Mouse (Mus musculus) intestine, embryonic 14.5 days (tissue): ENCODE measurements around the gene Cc2d2b. TPM values are rescaled to one million over a fixed set of nuclear protein-coding genes. Genes with fewer than 3 reads are reported as not detected.

Source experiments
- ATAC-seq: fragments of 200-750 bp; cut with Nextera tagmentation; replicated peaks from 2 replicates; pipeline ENCODE4 v1.8.0; 2017; ENCODE audit warnings: low read depth, moderate number of reproducible peaks, moderate TSS enrichment, moderate library complexity; ENCODE audit not compliant: low FRiP score, low TSS enrichment
- DNase-seq: peaks from one replicate; pipeline ENCODE4 v3.0.0-alpha.2; 2018; ENCODE audit warnings: low spot score
- H3K27ac ChIP-seq: fragments of 300-500 bp; sonication (generic); 2 replicates; pipeline ENCODE4 v1.5.1; 2014; ENCODE audit warnings: low read depth, mild to moderate bottlenecking, control low read depth
- H3K27me3 ChIP-seq: fragments of 300-500 bp; sonication (generic); replicated peaks from 2 replicates; pipeline ENCODE4 v1.6.1; 2014; ENCODE audit warnings: low read length, control low read depth; ENCODE audit not compliant: control insufficient read depth, insufficient read depth
- H3K36me3 ChIP-seq: fragments of 300-500 bp; sonication (generic); 2 replicates; pipeline ENCODE4 v1.6.1; 2014; ENCODE audit warnings: low read length, control low read depth; ENCODE audit not compliant: control insufficient read depth, insufficient read depth
- H3K4me1 ChIP-seq: fragments of 300-500 bp; sonication (generic); replicated peaks from 2 replicates; pipeline ENCODE4 v1.6.1; 2014; ENCODE audit warnings: low read length, control low read depth, mixed read lengths; ENCODE audit not compliant: control insufficient read depth, insufficient read depth
- H3K4me2 ChIP-seq: fragments of 300-500 bp; sonication (generic); 2 replicates; pipeline ENCODE4 v1.6.1; 2014; ENCODE audit warnings: low read length
- H3K4me3 ChIP-seq: fragments of 300-500 bp; sonication (generic); 2 replicates; pipeline ENCODE4 v1.5.1; 2014; ENCODE audit warnings: low read depth, low read length, control low read depth, mixed read lengths
- H3K9ac ChIP-seq: fragments of 300-500 bp; sonication (generic); 2 replicates; pipeline ENCODE4 v1.6.1; 2014; ENCODE audit warnings: mild to moderate bottlenecking, low read length
- H3K9me3 ChIP-seq: fragments of 300-500 bp; sonication (generic); 2 replicates; pipeline ENCODE4 v1.6.1; 2016; ENCODE audit warnings: low read length, control low read depth; ENCODE audit not compliant: control insufficient read depth
- WGBS: fragments of 180-500 bp; shearing (Covaris S2); extraction: QIAGEN DNeasy Blood & Tissue Kit; methylation state at CpG from one replicate; pipeline ENCODE4 v1.1.7; 2014; 5-methylcytosine and 5-hydroxymethylcytosine counted together
- polyA plus RNA-seq: library from polyadenylated mRNA; unstranded; fragments of >200 nt; fragmentation: Nextera tagmentation; extraction: Ambion mirVana; gene quantifications from 2 replicates; pipeline ENCODE4 v1.2.1, GENCODE M21; 2014

Cc2d2b gene
- polyA plus RNA-seq, 1 experiment from 2014 or later, result 0.15 TPM

DNA sequence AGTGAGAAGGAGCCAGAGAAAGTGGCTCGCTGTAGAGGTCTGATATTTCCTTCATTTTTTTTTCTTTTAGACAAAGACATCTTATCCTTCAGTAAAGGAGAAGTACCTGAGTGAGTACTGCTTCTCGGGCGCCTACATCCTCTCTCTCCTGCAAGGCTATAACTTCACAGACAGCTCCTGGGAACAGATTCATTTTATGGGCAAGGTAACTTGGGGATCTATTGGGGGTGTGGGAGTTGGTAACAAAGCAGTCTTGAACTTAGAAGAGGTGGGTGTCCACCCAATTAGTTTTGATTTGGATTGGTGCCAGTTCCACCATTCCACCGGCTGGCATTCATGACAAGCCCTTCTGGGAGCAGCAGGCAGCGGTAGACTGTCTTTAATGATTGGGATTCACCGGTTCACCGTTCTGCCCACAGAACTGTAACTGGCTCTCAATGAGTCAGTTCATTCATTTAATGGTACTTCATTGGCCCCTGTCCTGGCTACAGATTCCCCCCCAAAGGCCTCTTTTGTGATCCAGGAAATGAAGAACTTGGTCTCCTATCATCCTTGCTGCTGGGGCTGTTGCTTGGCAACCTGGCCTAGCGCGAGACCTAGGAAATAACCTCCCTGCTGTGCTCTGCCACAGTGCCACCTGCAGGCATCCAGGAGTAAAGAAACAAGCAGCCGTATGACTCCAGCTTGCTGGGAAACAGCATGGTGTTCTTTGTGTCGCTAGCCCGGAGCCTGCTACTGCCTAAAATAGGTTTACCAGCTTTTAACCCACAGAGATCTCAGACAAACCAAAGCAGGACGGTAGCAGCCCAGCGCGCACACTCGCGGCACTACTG, 11.7 kb upstream of the Cc2d2b start:
- H3K27me3 ChIP-seq, result no peaks in the 10 kb centered on the region
- no peaks in the 10 kb centered on the region for H3K36me3 ChIP-seq
- no peaks in the 10 kb centered on the region for H3K9me3 ChIP-seq
- peak overlapping the region; percentile 36 for H3K4me2 ChIP-seq
- no peak overlapping the region for H3K4me3 ChIP-seq
- no peaks in the 10 kb centered on the region for H3K4me1 ChIP-seq
- peak; percentile 80 for DNase-seq
- ATAC-seq, result peak; percentile 78
- 0 out of 2 replicates have a peak overlapping the region, but pooled peaks have one; percentile 12 for H3K9ac ChIP-seq
- no peak overlapping the region for H3K27ac ChIP-seq
- 27% methylated on average over 17 of the region's 17 CpGs for WGBS

DNA sequence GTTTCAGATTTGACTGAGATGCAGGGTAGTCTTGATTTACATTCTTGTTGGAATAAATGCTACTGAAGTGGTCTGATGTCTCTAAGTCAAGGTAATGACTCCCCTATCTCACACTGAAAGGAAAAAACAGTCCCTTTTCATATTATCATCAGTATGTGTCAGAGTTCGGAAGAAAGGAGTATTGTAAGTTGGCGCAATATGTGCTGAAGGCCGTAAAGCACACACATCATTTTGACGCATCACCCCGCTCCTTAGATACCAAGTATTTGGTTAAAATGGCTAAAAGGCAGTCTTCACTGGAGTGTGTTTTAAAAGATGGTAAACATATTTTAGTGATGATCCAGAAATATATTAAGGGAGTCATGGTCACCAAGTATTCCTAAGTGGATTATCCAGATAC, 10.9 kb upstream of the Cc2d2b start:
- Histone ChIP-seq H3K27ac (no peak overlapping the region), H3K4me3 (no peak overlapping the region), H3K9me3 (no peaks in the 10 kb centered on the region), H3K9ac (0 out of 2 replicates have a peak overlapping the region, but pooled peaks have one; percentile 12), H3K4me2 (peak overlapping the region; percentile 36), H3K4me1 (no peaks in the 10 kb centered on the region), H3K27me3 (no peaks in the 10 kb centered on the region), H3K36me3 (no peaks in the 10 kb centered on the region)
- 70% methylated on average over 5 of the region's 5 CpGs for WGBS
- ATAC-seq, result no peak
- DNase-seq, result no peak

DNA sequence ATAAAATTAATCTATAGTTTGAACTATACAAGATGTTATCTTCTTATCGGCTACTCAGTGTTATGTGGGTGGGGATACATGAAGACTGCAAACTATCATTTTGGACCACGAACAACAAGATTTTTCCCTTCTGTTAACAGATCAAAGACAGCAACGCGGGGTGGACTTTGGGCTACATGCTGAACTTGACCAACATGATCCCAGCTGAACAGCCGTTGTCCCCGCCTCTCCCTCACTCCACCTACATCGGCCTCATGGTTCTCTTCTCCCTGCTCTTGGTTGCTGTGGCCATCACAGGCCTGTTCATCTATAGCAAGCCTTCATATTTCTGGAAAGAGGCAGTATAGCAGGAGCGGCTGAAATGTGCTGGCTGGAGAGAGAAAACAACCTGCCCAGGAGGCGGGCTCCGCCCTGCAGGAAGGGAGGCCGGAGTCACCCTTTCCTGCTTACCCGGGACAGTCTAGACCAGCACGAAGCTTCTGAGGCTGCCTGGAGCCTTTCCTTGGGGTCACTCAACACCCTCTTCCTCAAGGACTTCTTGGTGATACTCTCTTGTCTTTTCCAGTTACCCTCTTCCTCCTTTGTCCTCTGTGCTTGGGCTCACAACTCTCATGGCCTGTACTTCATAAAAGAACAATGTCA, 9.7 kb upstream of the Cc2d2b start:
- Histone ChIP-seq H3K9ac (no peak overlapping the region), H3K36me3 (no peaks in the 10 kb centered on the region), H3K27me3 (no peaks in the 10 kb centered on the region), H3K4me1 (no peaks in the 10 kb centered on the region), H3K9me3 (no peaks in the 10 kb centered on the region), H3K4me2 (no peak overlapping the region), H3K27ac (no peak overlapping the region), H3K4me3 (no peak overlapping the region)
- ATAC-seq (no peak; the same call in 1 of the 2 replicates), DNase-seq (no peak)
- WGBS, result 84% methylated on average over 13 of the region's 13 CpGs

DNA sequence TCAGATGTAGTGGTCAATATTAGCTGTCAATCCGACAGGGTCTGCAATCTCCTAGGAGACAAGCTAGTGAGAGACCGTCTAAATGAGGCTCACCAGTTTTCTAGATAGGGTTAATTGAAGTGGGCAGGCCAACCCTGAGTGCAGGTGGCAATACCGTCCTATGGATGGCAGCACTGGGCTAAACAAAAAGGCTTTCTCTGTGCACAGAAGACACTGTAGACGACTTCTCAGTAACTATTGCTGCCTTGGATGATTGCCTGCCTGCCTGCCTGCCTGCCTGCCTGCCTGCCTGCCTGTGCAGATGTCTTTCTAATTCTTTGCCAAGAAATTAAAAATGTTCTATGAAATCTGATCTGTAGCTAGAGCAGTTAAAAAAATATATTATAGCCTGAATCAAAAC, 1.9 kb upstream of the Cc2d2b start:
- 57% methylated on average over 4 of the region's 4 CpGs for WGBS
- H3K9ac ChIP-seq, result no peak overlapping the region
- H3K4me1 ChIP-seq, result no peaks in the 10 kb centered on the region
- no peaks in the 10 kb centered on the region for H3K27me3 ChIP-seq
- DNase-seq (peak; percentile 41), ATAC-seq (no peak)
- H3K4me2 ChIP-seq, result no peak overlapping the region
- H3K27ac ChIP-seq, result no peak overlapping the region
- no peaks in the 10 kb centered on the region for H3K9me3 ChIP-seq
- no peaks in the 10 kb centered on the region for H3K36me3 ChIP-seq
- no peak overlapping the region for H3K4me3 ChIP-seq

DNA sequence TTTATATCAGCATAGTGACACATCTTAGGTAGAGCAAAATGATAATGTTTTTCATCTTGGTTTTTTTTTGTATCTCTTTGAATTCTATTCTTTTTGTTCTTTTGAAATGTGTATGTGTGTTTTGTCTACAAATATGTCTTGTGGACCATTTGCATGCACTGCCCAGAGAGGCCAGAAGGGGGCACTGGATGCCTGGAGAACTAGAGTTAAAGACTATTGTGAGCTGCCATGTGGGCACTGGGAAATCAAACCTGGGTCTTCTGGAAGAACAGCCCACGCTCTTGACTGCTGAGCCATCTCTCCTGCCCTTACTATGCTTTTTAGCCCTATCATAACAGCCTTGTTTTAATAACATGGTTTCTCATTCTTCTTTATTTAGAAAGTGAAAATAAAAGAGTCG, 5.8 kb downstream of the Cc2d2b start:
- no peak overlapping the region for H3K4me3 ChIP-seq
- H3K27ac ChIP-seq, result no peak overlapping the region
- no peak overlapping the region for H3K9ac ChIP-seq
- ATAC-seq, result no peak
- 84% methylated on average over 2 of the region's 2 CpGs for WGBS
- H3K4me2 ChIP-seq, result no peak overlapping the region
- H3K9me3 ChIP-seq, result 0 out of 2 replicates have a peak, but pooled peaks cover 4% of the 10 kb centered on the region
- H3K4me1 ChIP-seq, result no peaks in the 10 kb centered on the region
- H3K27me3 ChIP-seq, result no peaks in the 10 kb centered on the region
- DNase-seq, result no peak
- no peaks in the 10 kb centered on the region for H3K36me3 ChIP-seq

DNA sequence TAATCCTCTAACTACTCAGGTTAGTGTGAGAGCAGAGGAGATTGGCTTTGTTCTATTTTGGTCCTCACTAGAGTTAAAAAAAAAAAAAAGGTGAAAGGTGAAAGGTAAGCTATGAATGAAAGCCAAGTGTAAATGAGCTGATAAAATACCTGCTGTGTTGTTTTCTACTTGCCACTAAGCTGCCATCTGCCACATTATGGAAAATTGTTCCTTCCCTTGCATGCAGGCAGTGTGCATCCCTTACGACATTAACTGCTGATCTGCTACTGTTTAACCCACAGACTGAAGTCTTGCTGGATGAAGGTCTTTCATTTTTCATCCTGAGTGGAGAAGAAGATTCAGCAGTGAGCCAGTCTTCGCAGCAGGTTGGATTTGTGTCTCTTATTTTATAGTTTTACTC, 11.5 kb downstream of the Cc2d2b start:
- no peak overlapping the region for H3K4me2 ChIP-seq
- 61% methylated on average over 2 of the region's 2 CpGs for WGBS
- no peaks in the 10 kb centered on the region for H3K4me1 ChIP-seq
- H3K27me3 ChIP-seq, result no peaks in the 10 kb centered on the region
- no peak overlapping the region for H3K4me3 ChIP-seq
- H3K36me3 ChIP-seq, result no peaks in the 10 kb centered on the region
- no peak for ATAC-seq
- H3K9me3 ChIP-seq, result no peaks in the 10 kb centered on the region
- no peak for DNase-seq
- no peak overlapping the region for H3K9ac ChIP-seq
- no peak overlapping the region for H3K27ac ChIP-seq

DNA sequence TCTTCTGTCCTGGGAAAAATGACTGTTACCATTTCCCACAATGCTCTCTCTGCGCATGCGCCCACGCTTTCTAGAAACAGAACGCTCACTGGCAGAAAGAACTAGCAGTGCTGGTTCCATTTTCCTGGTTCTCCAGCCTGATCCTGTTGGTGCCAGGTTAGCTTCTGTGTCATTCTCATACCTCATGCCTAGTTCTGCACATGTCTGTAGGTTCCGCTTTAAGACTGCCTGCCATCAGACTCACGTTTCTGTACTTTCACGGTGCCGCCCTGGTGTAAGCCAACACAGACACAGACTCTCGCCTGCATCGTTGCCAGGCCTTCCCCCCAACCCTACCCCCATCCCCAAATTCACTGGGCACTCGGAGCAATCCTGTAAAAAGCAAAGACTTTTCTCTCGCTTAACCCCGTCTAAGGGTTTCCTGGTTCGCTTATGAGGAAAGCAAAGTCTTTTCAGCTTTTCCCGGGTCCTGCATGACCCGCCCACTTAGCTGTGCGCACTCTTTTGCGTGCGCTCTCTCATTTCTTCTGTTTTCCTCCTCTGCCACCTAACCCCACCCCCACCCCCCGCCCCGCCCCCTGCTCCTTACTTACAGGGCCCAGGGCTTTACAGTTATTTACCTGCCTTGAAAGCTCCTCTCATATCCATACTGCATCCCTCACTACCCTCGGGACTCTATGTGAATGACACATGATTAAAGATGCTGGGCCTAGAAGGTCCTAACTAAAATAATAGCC, 13.6 kb downstream of the Cc2d2b start:
- H3K27ac ChIP-seq, result no peak overlapping the region
- ATAC-seq, result peak; percentile 53; the same call in 1 of the 2 replicates

DNA sequence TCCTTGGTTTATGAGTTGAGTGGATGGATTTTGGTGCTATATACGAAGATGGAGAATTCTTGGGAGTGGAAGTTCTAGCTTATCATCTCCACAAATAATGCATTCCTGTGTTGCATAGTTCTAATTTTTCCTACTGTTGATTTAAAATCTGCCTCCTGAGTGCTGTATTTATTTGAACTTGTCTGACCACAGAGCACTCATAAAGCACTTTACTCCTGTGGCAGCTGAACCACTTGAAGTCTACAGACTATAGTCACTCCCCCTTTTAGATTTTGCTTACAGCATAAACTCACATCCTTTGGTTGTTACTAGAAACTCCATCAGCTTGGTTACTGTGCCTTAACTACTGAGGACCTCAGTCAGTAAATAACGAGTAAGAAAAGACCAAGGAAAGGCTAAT, 18.6 kb downstream of the Cc2d2b start:
- no peaks in the 10 kb centered on the region for H3K27me3 ChIP-seq
- DNase-seq (no peak), ATAC-seq (no peak)
- no peak overlapping the region for H3K4me2 ChIP-seq
- H3K4me3 ChIP-seq, result no peak overlapping the region
- H3K9me3 ChIP-seq, result no peaks in the 10 kb centered on the region
- no peaks in the 10 kb centered on the region for H3K4me1 ChIP-seq
- WGBS, result 77% methylated on average over 2 of the region's 2 CpGs
- no peaks in the 10 kb centered on the region for H3K36me3 ChIP-seq
- no peak overlapping the region for H3K27ac ChIP-seq
- H3K9ac ChIP-seq, result no peak overlapping the region

More for the DNA sequence above, 13.6 kb downstream of the Cc2d2b start:
- Histone ChIP-seq H3K36me3 (no peaks in the 10 kb centered on the region), H3K27me3 (no peaks in the 10 kb centered on the region), H3K9me3 (no peaks in the 10 kb centered on the region), H3K9ac (peak overlapping the region; percentile 35), H3K4me2 (peak overlapping the region; percentile 57), H3K4me1 (no peaks in the 10 kb centered on the region), H3K4me3 (peak overlapping the region; percentile 31)
- WGBS, result 25% methylated on average over 22 of the region's 22 CpGs
- no peak for DNase-seq
